Mouse (Mus musculus): ENCODE results near the gene Kap. TPM values are rescaled to one million over a fixed set of nuclear protein-coding genes. Genes with fewer than 3 reads are reported as not detected.
"Not testable (repeated sequence)": the region's sequence is repeated elsewhere in the genome, so short reads cannot be mapped to it uniquely, and the experiment has no call there.

The Kap gene
- not detected in 2 replicates for polyA plus RNA-seq (2015; fragmentation: Nextera tagmentation; extraction: Ambion mirVana)

DNA sequence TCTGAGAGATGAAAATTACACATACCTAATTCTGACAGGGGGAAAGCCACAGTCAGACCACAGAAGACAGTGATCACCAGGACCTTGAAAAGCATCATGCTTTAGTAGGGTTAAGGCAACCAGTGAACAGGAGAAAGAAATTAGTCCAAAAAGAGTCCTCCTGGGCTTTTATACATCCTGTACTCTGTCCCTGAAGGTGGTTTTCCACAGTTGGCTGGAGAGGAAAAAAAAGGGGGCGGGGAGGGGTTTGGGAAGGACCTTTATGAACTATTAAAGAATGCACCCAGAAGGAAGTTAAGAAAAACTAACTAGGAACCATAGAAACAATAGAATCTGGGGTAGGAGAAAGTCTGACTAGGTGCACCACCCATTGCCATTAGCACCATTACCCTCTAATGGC is at the start of gene Kap:
Gene Kap (minus strand): TSS at position 237 of the 400 bp plus-strand sequence.
- no peak within 1 kb of the TSS for H3K4me3 ChIP-seq
- no peaks in the 10 kb centered on the region for H3K27me3 ChIP-seq
- no peaks in the 10 kb centered on the region for H3K4me1 ChIP-seq (replicated peaks)
- no peaks in the 10 kb centered on the region for H3K36me3 ChIP-seq
- WGBS: 78% methylated on average over 1 of the region's 1 CpGs
- H3K9ac ChIP-seq: no peak within 1 kb of the TSS
- no peaks in the 10 kb centered on the region for H3K9me3 ChIP-seq
- no peak within 1 kb of the TSS for H3K4me2 ChIP-seq
- H3K27ac ChIP-seq (replicated peaks): no peak within 1 kb of the TSS
- ATAC-seq (ENCODE audit: low read depth): no peak

DNA sequence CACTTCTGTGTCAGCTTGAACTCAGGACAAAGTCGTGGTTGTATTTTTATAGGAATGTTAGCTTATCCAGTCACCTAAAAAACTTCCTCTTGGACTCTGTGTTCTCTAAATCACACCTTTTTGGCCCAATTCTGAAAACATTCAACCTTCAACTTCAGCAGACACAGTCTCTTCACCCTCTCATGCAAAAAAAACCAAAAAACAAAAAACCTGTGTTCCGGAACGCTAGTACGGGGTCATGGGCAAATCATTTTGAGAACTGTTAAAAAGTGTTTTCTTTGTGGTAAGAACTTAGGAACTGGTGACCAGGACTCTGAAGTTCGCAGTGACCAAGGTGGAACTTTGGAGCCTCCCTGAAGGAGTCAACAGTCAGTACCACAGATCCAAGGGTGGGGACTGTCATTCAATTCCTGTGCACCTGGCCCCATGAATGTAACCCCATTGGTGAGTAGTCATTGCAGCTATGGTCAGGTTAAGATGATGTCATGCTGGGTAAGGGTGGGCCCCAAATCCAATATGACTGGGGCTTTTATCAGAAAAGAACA is 32.4 kb upstream of the Kap start:
- no peak overlapping the region for H3K4me3 ChIP-seq
- no peaks in the 10 kb centered on the region for H3K36me3 ChIP-seq
- no peaks in the 10 kb centered on the region for H3K4me1 ChIP-seq (replicated peaks)

DNA sequence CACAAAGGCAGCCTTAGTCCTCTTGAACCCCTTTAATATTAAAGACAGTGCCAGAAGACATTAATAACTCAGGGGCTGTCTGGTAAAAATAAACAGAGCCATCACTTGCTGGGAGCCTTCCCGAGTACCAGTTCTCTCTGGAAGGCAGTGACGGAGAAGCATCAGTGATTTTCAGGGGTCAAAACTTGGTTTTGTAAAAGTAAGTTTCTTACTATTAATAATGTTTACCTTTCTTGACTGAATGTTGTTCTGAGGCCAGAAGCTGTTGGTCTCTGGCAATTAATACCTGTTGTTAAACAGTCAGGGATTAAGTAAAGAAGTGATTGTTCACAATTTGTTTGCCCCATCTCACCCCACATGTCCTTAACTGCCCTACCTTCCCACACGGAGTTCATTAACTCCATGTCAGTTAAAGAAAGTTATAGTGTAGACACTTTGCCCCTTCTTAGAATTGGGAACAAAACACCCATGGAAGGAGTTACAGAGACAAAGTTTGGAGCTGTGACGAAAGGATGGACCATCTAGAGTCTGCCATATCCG is 30.0 kb upstream of the Kap start:
- Histone ChIP-seq H3K27ac (replicated peaks) (no peak overlapping the region), H3K9me3 (no peaks in the 10 kb centered on the region), H3K4me3 (no peak overlapping the region), H3K9ac (no peak overlapping the region), H3K36me3 (no peaks in the 10 kb centered on the region), H3K27me3 (no peaks in the 10 kb centered on the region), H3K4me1 (replicated peaks) (no peaks in the 10 kb centered on the region), H3K4me2 (no peak overlapping the region)
- no peak for ATAC-seq (ENCODE audit: low read depth)
- 83% methylated on average over 5 of the region's 5 CpGs for WGBS

More for the DNA sequence above, 32.4 kb upstream of the Kap start:
- Histone ChIP-seq H3K9ac (no peak overlapping the region), H3K9me3 (no peaks in the 10 kb centered on the region), H3K27ac (replicated peaks) (no peak overlapping the region), H3K4me2 (no peak overlapping the region), H3K27me3 (no peaks in the 10 kb centered on the region)
- 88% methylated on average over 5 of the region's 5 CpGs for WGBS
- no peak for ATAC-seq (ENCODE audit: low read depth)

DNA sequence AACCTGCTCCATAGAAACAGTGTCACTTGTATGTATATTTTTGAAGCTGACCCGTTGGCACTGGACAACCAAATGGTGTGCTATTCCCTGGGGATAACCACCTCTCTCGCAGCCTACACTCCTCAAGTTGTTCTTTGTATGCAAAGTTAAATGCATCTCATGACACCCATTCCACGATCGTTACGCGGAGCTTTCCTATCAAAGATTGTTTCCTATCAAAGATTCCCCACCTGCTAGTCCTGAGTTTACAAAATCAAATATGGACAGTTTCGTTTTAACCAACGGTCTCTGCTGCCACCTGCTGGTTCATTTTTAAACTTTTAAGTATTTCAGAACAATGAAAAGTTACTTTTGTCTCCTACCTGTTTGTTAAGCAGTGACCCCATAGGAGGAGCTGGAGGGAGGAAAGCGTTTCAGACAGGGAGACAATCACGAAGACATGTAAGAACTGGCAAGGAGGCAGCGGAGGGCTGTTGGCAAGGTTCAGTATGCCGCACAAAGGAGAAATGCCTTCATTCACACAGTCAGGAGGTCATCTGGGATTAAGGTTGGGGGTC is 22.4 kb upstream of the Kap start:
- Histone ChIP-seq H3K36me3 (no peaks in the 10 kb centered on the region), H3K4me3 (no peak overlapping the region), H3K9ac (no peak overlapping the region), H3K27me3 (no peaks in the 10 kb centered on the region), H3K4me2 (no peak overlapping the region), H3K27ac (replicated peaks) (no peak overlapping the region), H3K9me3 (no peaks in the 10 kb centered on the region), H3K4me1 (replicated peaks) (no peaks in the 10 kb centered on the region)
- 32% methylated on average over 12 of the region's 12 CpGs for WGBS
- ATAC-seq (ENCODE audit: low read depth): no peak

DNA sequence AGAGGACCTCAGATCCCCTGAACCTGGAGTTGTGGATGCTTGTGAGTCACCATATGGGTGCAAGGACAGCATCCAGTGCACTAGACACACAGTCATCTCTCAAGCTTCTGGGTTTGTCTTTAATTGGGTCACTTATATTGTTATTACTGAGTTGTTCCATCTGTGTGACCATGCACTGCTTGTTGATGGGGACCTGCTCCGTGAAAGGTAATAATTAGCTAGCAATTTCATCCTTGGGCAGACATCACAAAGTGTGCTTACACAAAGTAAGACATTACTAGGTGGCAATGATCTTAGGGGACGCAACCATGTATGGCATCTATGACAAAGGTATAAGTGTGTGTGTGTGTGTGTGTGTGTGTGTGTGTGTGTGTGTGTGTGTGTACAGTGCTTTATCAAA is 19.1 kb upstream of the Kap start:
- no peak overlapping the region for H3K4me2 ChIP-seq
- H3K36me3 ChIP-seq: no peaks in the 10 kb centered on the region
- H3K9ac ChIP-seq: no peak overlapping the region
- H3K27me3 ChIP-seq: no peaks in the 10 kb centered on the region
- no peak overlapping the region for H3K27ac ChIP-seq (replicated peaks)
- ATAC-seq (ENCODE audit: low read depth): no peak
- H3K4me1 ChIP-seq (replicated peaks): no peaks in the 10 kb centered on the region
- no peaks in the 10 kb centered on the region for H3K9me3 ChIP-seq
- H3K4me3 ChIP-seq: no peak overlapping the region
- WGBS: 55% methylated on average over 2 of the region's 2 CpGs

DNA sequence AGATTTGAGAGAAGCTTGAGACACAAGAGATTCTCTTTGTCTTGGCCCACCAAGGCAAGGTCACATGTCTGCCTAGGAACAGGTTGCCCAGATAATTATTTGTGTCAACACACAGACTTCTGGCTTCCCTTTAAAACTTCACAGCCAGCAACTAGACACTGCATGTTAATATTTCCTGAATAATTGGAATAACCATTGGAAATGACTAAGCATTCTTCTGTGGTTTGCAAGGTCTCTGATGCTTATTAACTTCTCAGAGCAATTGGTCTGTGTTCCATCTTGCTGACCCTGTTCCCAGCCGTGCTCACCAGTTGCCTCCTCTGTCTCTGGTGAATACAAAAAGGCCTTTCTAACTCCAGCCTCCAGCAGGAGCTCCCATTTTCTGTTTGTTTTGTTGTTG is 17.6 kb upstream of the Kap start:
- Histone ChIP-seq H3K36me3 (no peaks in the 10 kb centered on the region), H3K9me3 (no peaks in the 10 kb centered on the region), H3K9ac (no peak overlapping the region), H3K4me3 (no peak overlapping the region), H3K4me2 (no peak overlapping the region), H3K4me1 (replicated peaks) (no peaks in the 10 kb centered on the region), H3K27ac (replicated peaks) (no peak overlapping the region), H3K27me3 (no peaks in the 10 kb centered on the region)
- no peak for ATAC-seq (ENCODE audit: low read depth)
- WGBS: 78% methylated on average over 1 of the region's 1 CpGs

DNA sequence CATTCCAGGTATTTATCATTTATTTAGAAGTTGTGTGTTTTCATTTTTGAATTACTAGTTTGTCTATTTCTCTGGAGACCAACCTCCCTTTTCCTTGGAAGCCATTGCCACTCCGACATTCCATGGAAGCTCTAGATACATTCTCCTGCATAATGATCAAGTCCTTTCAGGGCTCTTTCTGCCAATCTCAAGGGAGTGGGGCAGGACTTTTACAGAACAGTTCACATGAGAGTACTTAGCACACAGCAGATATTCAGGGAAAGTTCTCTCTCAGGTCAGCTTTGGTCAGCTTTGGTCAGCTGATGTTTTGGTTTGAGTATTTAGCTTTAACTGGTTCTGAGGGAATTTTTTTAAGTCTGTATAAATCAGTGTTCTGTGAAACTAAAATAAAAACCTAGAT is 14.8 kb upstream of the Kap start:
- Histone ChIP-seq H3K4me3 (no peak overlapping the region), H3K4me2 (no peak overlapping the region), H3K4me1 (replicated peaks) (no peaks in the 10 kb centered on the region), H3K36me3 (no peaks in the 10 kb centered on the region), H3K27me3 (no peaks in the 10 kb centered on the region), H3K9me3 (no peaks in the 10 kb centered on the region), H3K27ac (replicated peaks) (no peak overlapping the region), H3K9ac (no peak overlapping the region)
- ATAC-seq (ENCODE audit: low read depth): no peak
- 84% methylated on average over 1 of the region's 1 CpGs for WGBS

DNA sequence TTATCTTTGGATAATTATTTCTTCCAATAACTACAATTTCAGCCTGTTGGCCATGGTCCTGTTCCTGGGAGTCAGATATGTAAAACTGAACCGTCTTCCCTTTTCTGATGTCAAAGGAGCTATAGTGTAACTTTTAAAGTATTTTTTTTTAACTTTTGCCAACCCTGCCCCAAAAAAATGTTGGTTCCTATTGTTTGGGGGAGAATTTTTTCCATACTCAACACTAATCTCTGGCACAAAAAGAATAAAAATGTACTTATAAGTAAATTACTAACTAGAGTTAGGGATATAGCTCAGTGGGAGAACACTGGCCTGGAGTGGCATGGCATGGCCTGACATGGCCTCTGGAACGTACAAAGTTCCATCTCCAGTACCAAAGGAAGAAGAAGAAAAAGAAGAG is 2.3 kb upstream of the Kap start:
- H3K27me3 ChIP-seq: no peaks in the 10 kb centered on the region
- 88% methylated on average over 2 of the region's 2 CpGs for WGBS
- no peak overlapping the region for H3K27ac ChIP-seq (replicated peaks)
- no peaks in the 10 kb centered on the region for H3K4me1 ChIP-seq (replicated peaks)
- no peaks in the 10 kb centered on the region for H3K9me3 ChIP-seq
- H3K9ac ChIP-seq: no peak overlapping the region
- no peak for ATAC-seq (ENCODE audit: low read depth)
- H3K36me3 ChIP-seq: no peaks in the 10 kb centered on the region
- H3K4me2 ChIP-seq: no peak overlapping the region
- no peak overlapping the region for H3K4me3 ChIP-seq

DNA sequence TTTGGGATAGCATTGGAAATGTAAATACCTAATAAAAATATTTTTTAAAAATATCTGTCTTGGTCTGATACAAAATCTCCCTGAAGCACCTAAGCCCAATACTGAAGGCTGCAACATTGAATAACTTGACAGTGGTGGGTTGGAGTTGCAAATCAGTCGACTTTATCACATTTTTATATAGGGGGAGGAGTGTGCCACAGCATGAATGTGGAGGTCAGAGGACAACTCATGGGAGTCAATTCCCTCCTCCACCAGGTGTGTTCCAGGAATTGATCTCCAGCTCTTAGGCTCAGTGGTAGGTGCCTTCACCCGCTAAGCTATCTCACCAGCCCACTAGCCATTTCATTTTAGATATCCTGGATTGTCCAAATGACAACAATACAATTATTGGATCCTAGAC is 4.2 kb downstream of the Kap start:
- Histone ChIP-seq H3K4me1 (replicated peaks) (no peaks in the 10 kb centered on the region), H3K4me3 (no peak overlapping the region), H3K9ac (no peak overlapping the region), H3K9me3 (no peaks in the 10 kb centered on the region), H3K36me3 (no peaks in the 10 kb centered on the region), H3K27me3 (no peaks in the 10 kb centered on the region), H3K27ac (replicated peaks) (no peak overlapping the region), H3K4me2 (no peak overlapping the region)
- no peak for ATAC-seq (ENCODE audit: low read depth)
- WGBS: 83% methylated on average over 2 of the region's 2 CpGs

DNA sequence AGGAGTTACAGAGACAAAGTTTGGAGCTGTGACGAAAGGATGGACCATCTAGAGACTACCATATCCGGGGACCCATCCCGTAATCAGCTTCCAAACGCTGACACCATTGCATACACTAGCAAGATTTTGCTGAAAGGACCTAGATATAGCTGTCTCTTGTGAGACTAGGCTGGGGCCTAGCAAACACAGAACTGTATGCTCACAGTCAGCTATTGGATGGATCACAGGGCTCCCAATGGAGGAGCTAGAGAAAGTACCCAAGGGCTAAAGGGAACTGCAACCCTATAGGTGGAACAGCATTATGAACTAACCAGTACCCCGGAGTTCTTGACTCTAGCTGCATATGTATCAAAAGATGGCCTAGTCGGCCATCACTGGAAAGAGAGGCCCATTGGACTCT is 4.7 kb downstream of the Kap start:
- ATAC-seq (ENCODE audit: low read depth); H3K9ac ChIP-seq; H3K36me3 ChIP-seq; H3K4me3 ChIP-seq; H3K4me1 ChIP-seq (replicated peaks); H3K4me2 ChIP-seq; H3K27ac ChIP-seq (replicated peaks); H3K27me3 ChIP-seq; H3K9me3 ChIP-seq: not testable (repeated sequence)
- WGBS: 87% methylated on average over 6 of the region's 6 CpGs

DNA sequence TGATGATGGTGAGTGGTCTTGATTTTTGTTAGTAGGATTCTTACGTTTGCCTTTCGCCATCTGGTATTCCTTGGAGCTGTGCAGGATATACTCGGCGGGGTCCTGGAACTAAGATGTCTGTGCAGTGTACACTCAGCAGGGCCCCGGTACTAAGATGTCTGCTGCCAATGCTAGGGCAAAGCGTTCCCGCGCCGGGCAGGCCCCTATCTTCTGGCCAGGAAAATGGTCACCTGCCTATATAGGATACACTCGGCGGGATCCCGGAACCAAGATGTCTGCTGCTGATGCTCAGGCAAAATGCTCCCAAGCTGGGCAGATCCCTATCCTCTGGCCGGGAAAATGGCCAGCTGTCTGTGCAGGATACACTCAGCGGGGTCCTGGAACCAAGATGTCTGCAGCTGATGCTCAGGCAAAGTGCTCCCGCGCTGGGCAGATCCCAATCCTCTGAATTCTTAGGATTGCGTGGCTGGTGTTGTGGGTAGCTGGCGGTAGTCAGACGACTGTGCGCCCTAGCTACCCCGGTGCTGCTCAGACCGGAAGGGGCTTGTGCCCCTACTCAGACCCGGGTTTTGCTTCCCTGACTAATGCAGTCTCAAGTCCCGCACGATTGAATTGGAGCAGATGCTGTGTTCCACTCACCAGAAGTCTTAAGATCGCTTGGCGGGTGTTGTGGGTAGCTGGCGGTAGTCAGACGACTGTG is 15.1 kb downstream of the Kap start:
- not testable (repeated sequence) for H3K27me3 ChIP-seq; H3K27ac ChIP-seq (replicated peaks); H3K9me3 ChIP-seq; ATAC-seq (ENCODE audit: low read depth); H3K9ac ChIP-seq; H3K36me3 ChIP-seq; H3K4me2 ChIP-seq; H3K4me1 ChIP-seq (replicated peaks); H3K4me3 ChIP-seq
- WGBS: 89% methylated on average over 29 of the region's 29 CpGs

DNA sequence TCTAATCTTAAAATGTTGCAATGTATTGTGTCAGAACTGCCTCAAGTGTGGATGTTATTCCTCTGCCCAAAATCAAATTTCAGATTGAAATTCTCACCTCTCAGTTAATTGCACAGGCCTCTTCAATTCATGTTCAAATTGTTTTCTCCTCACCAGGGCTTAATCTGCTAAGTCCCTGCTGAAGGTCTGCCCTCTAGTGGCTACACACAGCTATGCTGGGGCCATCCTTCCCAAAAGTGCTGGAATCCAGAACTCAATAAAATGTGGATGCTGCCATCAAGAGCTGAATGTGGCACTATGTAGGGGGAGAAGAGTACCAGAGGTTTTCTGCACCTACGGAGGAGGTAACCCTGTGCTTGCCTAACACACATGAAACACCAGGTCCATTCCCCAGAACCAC is 41.2 kb downstream of the Kap start:
- H3K4me2 ChIP-seq: no peak overlapping the region
- no peak for ATAC-seq (ENCODE audit: low read depth)
- H3K4me1 ChIP-seq (replicated peaks): no peaks in the 10 kb centered on the region
- no peak overlapping the region for H3K9ac ChIP-seq
- no peak overlapping the region for H3K27ac ChIP-seq (replicated peaks)
- no peak overlapping the region for H3K4me3 ChIP-seq
- no peaks in the 10 kb centered on the region for H3K9me3 ChIP-seq
- no peaks in the 10 kb centered on the region for H3K27me3 ChIP-seq
- H3K36me3 ChIP-seq: no peaks in the 10 kb centered on the region
- 58% methylated on average over 1 of the region's 1 CpGs for WGBS

Measured in neural tube, embryonic 13.5 days (tissue).